Mouse (Mus musculus): ENCODE measurements around the gene 4930404H24Rik. TPM values are rescaled to one million over a fixed set of nuclear protein-coding genes. Genes with fewer than 3 reads are reported as not detected.

Gene 4930404H24Rik
- total RNA-seq, 2 experiments from 2014 or later, result not detected

DNA sequence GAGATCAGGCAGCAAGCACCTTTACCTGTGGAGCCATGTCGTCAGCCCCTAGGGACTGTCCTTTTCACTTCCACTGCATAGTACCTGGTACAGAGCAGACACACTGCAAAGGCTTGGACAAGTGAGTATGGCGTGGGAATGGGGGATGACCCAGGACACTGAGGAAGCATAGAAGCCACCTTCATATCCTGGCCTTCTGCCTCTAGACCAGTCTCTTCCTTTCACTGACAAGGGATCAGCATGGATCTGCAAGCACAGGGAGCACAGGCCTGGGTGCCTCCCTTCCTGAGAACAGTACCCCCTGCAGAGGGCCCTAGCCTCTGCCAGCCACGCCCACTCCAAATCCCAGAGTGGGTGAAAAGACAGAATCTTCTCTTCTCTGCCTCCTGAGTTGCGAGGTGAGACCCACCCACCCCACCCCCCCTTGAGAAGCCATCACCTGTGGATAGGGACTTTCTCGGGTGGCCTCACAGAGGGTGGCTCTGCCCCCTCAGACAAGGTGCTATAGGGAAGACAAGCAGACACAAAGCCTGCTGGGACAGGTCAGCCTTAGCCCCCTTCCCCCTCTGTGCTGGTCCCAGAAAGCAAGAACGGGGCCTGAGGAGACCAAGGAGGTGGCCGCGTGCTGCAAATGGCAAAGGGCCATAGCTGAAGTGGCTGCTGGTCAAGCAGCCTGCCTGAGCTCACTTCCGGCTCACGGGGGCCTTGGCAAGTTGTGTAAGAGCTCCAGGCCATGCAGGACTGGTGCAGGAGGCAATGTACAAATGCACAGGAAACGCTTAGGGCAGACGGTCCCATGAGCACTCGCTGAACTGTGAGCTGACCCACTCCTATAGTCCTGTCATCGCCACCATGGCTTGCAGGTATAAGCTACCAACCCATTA lies 22.1 kb downstream of the 4930404H24Rik start:
- DNase-seq (ENCODE audit: extremely low spot score in 1 of 2, low spot score in 2 of 2), result no peak
- TF ChIP-seq CTCF (IDR thresholded peaks at IDR 0.05), result no peak
- intact Hi-C loops (cut with DNase I), result no loop called here

DNA sequence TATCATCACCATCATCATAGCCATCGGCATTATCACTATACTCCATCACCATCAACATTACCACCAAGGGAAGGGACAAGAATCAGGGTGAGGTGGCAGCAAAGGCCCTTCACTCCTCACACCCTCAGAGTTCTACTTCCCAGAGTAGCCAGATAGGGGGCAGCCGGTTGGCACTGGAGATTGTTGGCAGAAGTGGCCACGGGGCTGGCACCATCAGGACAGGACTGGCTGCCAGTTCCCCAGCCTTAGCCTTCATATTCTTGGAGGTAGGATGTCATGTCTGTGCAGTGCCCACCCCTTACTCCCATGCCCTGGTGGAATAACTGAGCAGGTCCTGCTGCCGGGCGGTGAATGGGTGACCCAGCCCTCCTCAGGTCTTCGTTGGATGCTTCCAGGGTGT lies 23.0 kb downstream of the 4930404H24Rik start:
- Histone ChIP-seq H3K4me3 (no peak overlapping the region), H3K27ac (no peak overlapping the region)
- no peak; the same call in none of the 2 replicates for TF ChIP-seq CTCF (IDR thresholded peaks at IDR 0.05)
- no peak for DNase-seq (ENCODE audit: extremely low spot score in 1 of 2, low spot score in 2 of 2)
- intact Hi-C loops (cut with DNase I), result no loop called here

More for the DNA sequence above, 22.1 kb downstream of the 4930404H24Rik start:
- Histone ChIP-seq H3K27ac (no peak overlapping the region), H3K4me3 (no peak overlapping the region)

- DNase-seq (ENCODE audit: extremely low spot score in 1 of 2, low spot score in 2 of 2), result no peak
- Histone ChIP-seq H3K27ac (no peak overlapping the region), H3K4me3 (no peak overlapping the region)
- TF ChIP-seq CTCF (IDR thresholded peaks at IDR 0.05), result peak; percentile 10
- intact Hi-C loops (cut with DNase I), result no loop called here
Measured at GRCm38 (mm10) chr2:153516961-153517360, 24.4 kb downstream of the 4930404H24Rik start.

DNA sequence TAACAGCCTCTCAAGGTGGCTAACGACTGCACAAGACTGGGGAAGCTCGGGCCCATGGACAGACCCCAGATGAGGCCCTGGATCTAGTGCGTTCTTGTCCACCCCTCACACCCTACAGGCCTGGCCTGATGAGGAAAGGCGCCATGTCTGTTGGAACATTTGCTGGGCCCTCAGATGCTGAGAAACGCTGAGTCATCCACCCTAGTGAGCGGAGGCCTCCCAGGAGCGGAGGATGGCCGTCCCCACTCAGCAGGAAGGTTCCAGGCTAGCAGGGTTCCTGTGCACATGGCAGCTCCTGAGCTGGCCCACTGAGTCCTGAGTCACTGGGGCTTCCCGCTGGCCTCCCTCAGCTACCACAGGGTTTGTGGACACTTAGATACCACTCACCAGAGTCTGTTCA lies 27.5 kb downstream of the 4930404H24Rik start:
- TF ChIP-seq CTCF (IDR thresholded peaks at IDR 0.05), result no peak
- no peak for DNase-seq (ENCODE audit: extremely low spot score in 1 of 2, low spot score in 2 of 2)
- Histone ChIP-seq H3K4me3 (no peak overlapping the region), H3K27ac (no peak overlapping the region)
- intact Hi-C loops (cut with DNase I), result no loop called here

DNA sequence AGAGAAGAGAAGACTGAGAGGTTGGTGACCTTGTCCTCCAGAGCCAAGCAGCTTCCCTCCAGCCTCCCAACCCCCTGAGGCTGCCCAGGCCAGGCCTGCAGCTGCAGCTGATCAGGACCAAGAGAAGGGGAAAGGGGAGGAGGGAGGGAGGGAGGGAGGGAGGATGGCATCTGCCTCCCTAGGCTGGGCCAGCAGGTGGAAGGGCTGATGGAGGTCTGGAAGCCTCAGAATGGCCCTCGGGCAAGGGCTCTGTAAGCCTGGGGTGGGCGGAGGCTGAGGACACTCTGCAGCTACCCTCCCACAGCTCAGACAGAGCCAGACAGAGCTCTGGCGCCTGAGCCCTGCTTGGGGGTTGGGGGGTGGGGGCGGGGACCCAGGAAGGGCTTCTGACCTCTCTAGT lies 29.7 kb downstream of the 4930404H24Rik start:
- Histone ChIP-seq H3K27ac (no peak overlapping the region), H3K4me3 (no peak overlapping the region)
- intact Hi-C loops (cut with DNase I), result no loop called here
- DNase-seq (ENCODE audit: extremely low spot score in 1 of 2, low spot score in 2 of 2), result no peak
- no peak for TF ChIP-seq CTCF (IDR thresholded peaks at IDR 0.05)

DNA sequence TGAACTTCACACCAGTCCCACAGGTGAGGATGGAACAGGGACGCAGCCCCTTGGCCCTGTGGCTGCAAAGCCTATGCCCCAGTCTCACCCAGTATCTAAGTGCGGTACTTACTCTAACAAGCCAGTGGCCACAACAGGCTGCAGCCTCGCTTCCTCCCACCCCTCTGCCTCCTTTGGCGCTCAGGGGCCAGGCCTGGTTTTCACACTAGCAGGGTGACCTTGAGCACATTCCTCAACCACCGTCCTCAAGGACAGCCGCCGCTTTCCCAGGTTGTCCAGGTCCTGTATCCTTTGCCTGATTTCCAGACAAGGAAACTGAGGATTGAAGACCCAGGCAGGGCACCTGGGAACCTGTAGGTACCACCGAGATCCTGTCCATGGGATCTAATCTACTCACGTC lies 30.6 kb downstream of the 4930404H24Rik start:
- intact Hi-C loops (cut with DNase I), result no loop called here
- TF ChIP-seq CTCF (IDR thresholded peaks at IDR 0.05), result no peak
- DNase-seq (ENCODE audit: extremely low spot score in 1 of 2, low spot score in 2 of 2), result no peak
- Histone ChIP-seq H3K27ac (no peak overlapping the region), H3K4me3 (no peak overlapping the region)

DNA sequence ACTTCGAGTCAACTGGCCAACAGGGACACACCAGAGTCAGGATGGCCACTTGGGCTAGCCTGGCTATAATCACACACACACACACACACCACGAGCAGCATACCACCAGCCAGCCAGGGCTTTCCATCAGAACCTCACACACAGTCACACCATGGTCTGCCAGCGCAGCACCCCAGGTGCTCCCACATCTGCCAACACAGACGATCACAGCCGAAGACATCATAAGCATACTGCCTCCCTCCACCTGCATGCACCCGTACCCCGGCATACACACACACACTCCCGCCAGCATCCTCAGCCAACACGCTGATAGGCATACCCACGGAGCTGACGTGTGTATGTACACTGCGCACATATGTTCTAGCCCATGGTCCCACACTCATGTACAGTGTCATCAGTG lies 31.1 kb downstream of the 4930404H24Rik start:
- DNase-seq (ENCODE audit: extremely low spot score in 1 of 2, low spot score in 2 of 2), result no peak
- no peak for TF ChIP-seq CTCF (IDR thresholded peaks at IDR 0.05)
- H3K4me3 ChIP-seq, result no peak overlapping the region
- intact Hi-C loops (cut with DNase I), result no loop called here
- no peak overlapping the region for H3K27ac ChIP-seq

GRCm38 (mm10) chr2:153524727-153525126 lies 32.1 kb downstream of the 4930404H24Rik start:
- Histone ChIP-seq H3K27ac (no peak overlapping the region), H3K4me3 (no peak overlapping the region)
- no peak for TF ChIP-seq CTCF (IDR thresholded peaks at IDR 0.05)
- DNase-seq (ENCODE audit: extremely low spot score in 1 of 2, low spot score in 2 of 2), result no peak
- intact Hi-C loops (cut with DNase I), result no loop called here

GRCm38 (mm10) chr2:153525906-153526311 lies 33.3 kb downstream of the 4930404H24Rik start:
- no peak for TF ChIP-seq CTCF (IDR thresholded peaks at IDR 0.05)
- no peak for DNase-seq (ENCODE audit: extremely low spot score in 1 of 2, low spot score in 2 of 2)
- no peak overlapping the region for H3K27ac ChIP-seq
- no peak overlapping the region for H3K4me3 ChIP-seq
- intact Hi-C loops (cut with DNase I), result no loop called here

DNA sequence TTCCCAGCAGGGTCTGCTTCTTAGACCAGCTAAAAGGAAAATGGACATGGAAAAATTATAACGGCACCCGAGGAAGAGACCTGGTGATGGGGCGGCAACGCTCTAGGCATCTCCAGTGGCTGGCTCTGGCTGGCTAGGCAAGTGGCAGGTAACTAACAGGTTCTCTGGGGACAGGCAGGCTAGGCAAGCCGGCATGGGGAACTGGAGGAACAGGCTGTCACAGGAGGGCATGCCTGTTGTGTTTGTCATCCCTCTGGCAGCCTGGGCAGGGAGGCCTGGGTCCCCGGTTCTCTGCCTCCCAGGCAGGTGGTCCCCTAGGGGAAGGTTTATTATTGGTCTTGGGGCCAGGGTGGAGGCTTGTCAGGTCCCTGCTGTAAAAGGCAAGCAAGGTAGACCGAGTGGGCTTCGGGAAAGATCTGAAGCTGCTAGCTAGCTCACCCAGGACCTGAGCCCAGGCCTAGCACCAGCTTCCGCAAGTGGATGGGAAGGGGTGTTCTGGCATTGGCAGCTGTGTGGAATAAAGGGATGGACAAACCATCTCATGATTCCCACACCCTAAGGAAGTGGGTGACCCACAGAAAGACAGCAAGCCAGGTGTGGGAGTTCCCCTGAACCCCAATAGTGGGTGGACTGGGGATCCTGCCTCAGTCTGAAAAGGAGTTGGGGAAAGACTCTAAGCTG lies 34.4 kb downstream of the 4930404H24Rik start:
- intact Hi-C loops (cut with DNase I), result no loop called here
- no peak for DNase-seq (ENCODE audit: extremely low spot score in 1 of 2, low spot score in 2 of 2)
- H3K27ac ChIP-seq, result peak overlapping the region; percentile 93

DNA sequence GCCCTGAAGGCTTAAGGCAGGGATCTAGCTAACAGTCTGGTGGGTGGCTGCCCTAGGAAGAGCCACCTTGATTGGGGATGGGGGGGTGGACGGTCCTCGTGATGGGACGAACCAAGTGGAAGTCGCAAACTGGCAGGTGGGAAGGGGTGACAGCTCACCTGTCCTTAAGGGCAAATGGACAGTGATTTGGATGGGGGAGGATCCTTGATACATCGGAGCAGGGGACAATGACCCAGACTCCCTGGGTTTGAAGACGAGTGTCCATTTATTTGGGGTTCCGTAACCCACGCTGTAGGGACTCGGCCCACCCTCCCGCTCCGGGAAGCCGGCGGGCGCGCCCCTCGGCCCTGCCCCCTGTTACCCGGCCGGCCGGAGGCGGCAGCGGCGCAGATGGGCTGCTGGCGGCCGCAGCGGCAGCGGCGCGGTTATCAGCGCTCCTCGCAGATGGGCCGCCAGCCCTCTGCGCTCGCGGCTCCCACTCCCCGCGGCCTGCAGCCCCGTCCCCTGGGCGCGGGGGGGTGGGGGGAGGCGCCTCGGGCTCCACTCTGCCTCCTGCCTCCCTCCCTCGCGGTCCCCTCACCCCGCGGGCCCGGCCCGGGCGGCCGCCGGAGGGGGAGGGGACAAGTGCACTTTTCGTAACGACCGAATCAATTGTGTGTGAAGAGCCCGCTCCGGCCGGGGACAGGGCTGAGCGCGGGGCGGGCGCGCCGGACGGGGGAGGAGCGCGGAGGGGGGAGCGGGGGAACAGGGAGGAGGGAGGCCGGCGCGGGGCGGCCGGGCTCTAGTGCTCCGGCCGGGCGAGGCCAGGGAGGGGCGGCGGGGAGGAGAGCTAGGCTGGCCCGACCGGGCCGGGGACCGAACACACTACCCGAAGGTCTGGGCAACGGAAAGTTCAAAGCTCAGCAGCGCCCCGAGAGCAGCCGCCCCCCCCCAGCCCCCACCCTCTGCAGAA lies 35.3 kb downstream of the 4930404H24Rik start:
- intact Hi-C loops (cut with DNase I), result loop anchor here (2.0 kb wide), 1 partner anchor 35 kb away; the partner anchor contains the start of gene 4930404H24Rik
- Histone ChIP-seq H3K4me3 (peak overlapping the region; percentile 83), H3K27ac (peak overlapping the region; percentile 93)
- TF ChIP-seq CTCF (IDR thresholded peaks at IDR 0.05), result no peak
- DNase-seq (ENCODE audit: extremely low spot score in 1 of 2, low spot score in 2 of 2), result no peak

More for the DNA sequence above, 34.4 kb downstream of the 4930404H24Rik start:
- TF ChIP-seq CTCF (IDR thresholded peaks at IDR 0.05), result no peak
- peak overlapping the region; percentile 83 for H3K4me3 ChIP-seq
